Mouse (Mus musculus): ENCODE measurements around the gene Ppp1r1a.

DNA sequence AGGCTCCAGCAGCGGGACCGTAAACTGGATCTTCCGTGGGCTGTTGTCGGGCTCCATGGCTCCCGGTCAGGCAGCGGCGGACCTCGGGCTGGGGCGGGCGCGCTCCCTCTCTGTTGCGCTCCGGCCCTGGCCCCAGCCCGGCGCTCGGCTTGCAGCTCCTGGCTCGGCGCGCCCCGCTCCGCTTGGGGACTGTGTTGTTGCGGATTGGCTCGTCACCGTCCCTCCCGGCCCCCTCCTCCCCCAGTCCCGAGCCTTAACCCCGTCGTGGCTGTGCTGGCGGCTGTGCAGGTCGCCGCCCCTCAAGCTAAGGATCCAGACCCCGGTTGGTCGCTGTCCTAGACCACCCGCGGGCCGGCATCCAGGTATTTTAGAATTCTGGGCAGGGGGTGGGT is at the start of gene Ppp1r1a:
- TF ChIP-seq POLR2A (IDR thresholded peaks at IDR 0.05; ENCODE audit: low read depth, low read length) (no peak), CTCF (IDR thresholded peaks at IDR 0.05; ENCODE audit: extremely low read depth, insufficient read depth, insufficient read length, insufficient replicate concordance) (no peak)
